Mouse (Mus musculus) c-Kit-positive CD71-positive TER-119-positive erythroid progenitor cells, embryonic 14.5 days (primary cell): Measurements from ENCODE around the gene Dvl1.

Experiments
- DNase-seq: peaks from one replicate; pipeline ENCODE4 v3.0.0-alpha.2; 2013; ENCODE audit warnings: low spot score

Gene Dvl1

DNA sequence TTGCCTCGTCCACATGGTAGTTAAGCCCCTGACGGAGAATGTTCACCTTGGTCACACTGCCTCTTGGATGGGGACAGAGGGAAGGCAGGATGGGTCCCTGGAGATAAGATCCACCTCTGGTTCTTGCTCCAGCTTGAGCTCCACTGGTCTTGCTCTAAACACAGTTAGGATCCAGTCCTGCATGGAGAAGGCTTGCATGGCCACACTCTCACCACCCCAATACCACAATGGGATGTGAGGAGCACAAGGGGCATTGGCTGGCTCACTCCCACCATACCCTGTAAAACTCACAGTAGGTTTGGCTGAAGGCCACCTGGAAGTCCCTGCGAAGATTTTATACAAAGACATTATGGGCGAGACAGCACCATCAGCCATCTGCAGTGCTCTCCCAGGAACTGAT is 61.5 kb downstream of the Dvl1 start:
- no peak for DNase-seq
